Mouse (Mus musculus): ENCODE results near the gene Hspa1l. TPM values are rescaled to one million over a fixed set of nuclear protein-coding genes. Genes with fewer than 3 reads are reported as not detected.

Hspa1l gene
- polyA plus RNA-seq, 1 experiment from 2014 or later, result 0.55 TPM

GRCm38 (mm10) chr17:34949553-34949969 lies 22.9 kb upstream of the Hspa1l start:
- WGBS, result 25% methylated on average over 4 of the region's 4 CpGs
- no peak overlapping the region for H3K4me2 ChIP-seq (ENCODE audit: low read depth, low read length)
- no peak for ATAC-seq (ENCODE audit: low read depth)
- H3K9ac ChIP-seq (ENCODE audit: low read length), result no peak overlapping the region
- peaks cover 14% of the 10 kb centered on the region for H3K4me1 ChIP-seq (replicated peaks; ENCODE audit: control insufficient read depth, insufficient read depth, low read length)
- peaks cover 14% of the 10 kb centered on the region; the same call in 1 of the 2 replicates for H3K36me3 ChIP-seq (ENCODE audit: control insufficient read depth, insufficient read depth, low read length)
- H3K27ac ChIP-seq (ENCODE audit: low read length), result no peak overlapping the region
- H3K27me3 ChIP-seq (ENCODE audit: control insufficient read depth, insufficient read depth, low read depth, low read length), result no peaks in the 10 kb centered on the region
- H3K9me3 ChIP-seq (ENCODE audit: control insufficient read depth, low read length), result no peaks in the 10 kb centered on the region
- H3K4me3 ChIP-seq (ENCODE audit: low read length), result no peak overlapping the region

GRCm38 (mm10) chr17:34950514-34951455 lies 21.7 kb upstream of the Hspa1l start:
- no peak for ATAC-seq (ENCODE audit: low read depth)
- Histone ChIP-seq H3K4me2 (ENCODE audit: low read depth, low read length) (peak overlapping the region; percentile 60), H3K36me3 (ENCODE audit: control insufficient read depth, insufficient read depth, low read length) (peaks cover 14% of the 10 kb centered on the region; the same call in 1 of the 2 replicates), H3K27ac (ENCODE audit: low read length) (peak overlapping the region; percentile 93), H3K4me1 (replicated peaks; ENCODE audit: control insufficient read depth, insufficient read depth, low read length) (peaks cover 14% of the 10 kb centered on the region), H3K27me3 (ENCODE audit: control insufficient read depth, insufficient read depth, low read depth, low read length) (no peaks in the 10 kb centered on the region), H3K9me3 (ENCODE audit: control insufficient read depth, low read length) (no peaks in the 10 kb centered on the region), H3K9ac (ENCODE audit: low read length) (peak overlapping the region; percentile 99), H3K4me3 (ENCODE audit: low read length) (peak overlapping the region; percentile 98)
- 28% methylated on average over 10 of the region's 10 CpGs for WGBS

- Histone ChIP-seq H3K9me3 (ENCODE audit: control insufficient read depth, low read length) (no peaks in the 10 kb centered on the region), H3K27me3 (ENCODE audit: control insufficient read depth, insufficient read depth, low read depth, low read length) (no peaks in the 10 kb centered on the region), H3K36me3 (ENCODE audit: control insufficient read depth, insufficient read depth, low read length) (peaks cover 14% of the 10 kb centered on the region; the same call in 1 of the 2 replicates), H3K4me1 (replicated peaks; ENCODE audit: control insufficient read depth, insufficient read depth, low read length) (peaks cover 14% of the 10 kb centered on the region), H3K4me3 (ENCODE audit: low read length) (peak overlapping the region; percentile 98), H3K27ac (ENCODE audit: low read length) (peak overlapping the region; percentile 93), H3K4me2 (ENCODE audit: low read depth, low read length) (peak overlapping the region; percentile 60), H3K9ac (ENCODE audit: low read length) (peak overlapping the region; percentile 99)
- under 1% methylated on average over 29 of the region's 29 CpGs for WGBS
- peak; percentile 6 for ATAC-seq (ENCODE audit: low read depth)
Observed at GRCm38 (mm10) chr17:34951636-34952377, 20.7 kb upstream of the Hspa1l start.

- peak overlapping the region; percentile 99 for H3K9ac ChIP-seq (ENCODE audit: low read length)
- peak overlapping the region; percentile 98 for H3K4me3 ChIP-seq (ENCODE audit: low read length)
- no peaks in the 10 kb centered on the region for H3K27me3 ChIP-seq (ENCODE audit: control insufficient read depth, insufficient read depth, low read depth, low read length)
- H3K27ac ChIP-seq (ENCODE audit: low read length), result peak overlapping the region; percentile 93
- H3K4me1 ChIP-seq (replicated peaks; ENCODE audit: control insufficient read depth, insufficient read depth, low read length), result peaks cover 14% of the 10 kb centered on the region
- peak overlapping the region; percentile 60 for H3K4me2 ChIP-seq (ENCODE audit: low read depth, low read length)
- WGBS, result under 1% methylated on average over 23 of the region's 23 CpGs
- peak; percentile 83 for ATAC-seq (ENCODE audit: low read depth)
- H3K36me3 ChIP-seq (ENCODE audit: control insufficient read depth, insufficient read depth, low read length), result peaks cover 14% of the 10 kb centered on the region; the same call in 1 of the 2 replicates
- no peaks in the 10 kb centered on the region for H3K9me3 ChIP-seq (ENCODE audit: control insufficient read depth, low read length)
Observed at GRCm38 (mm10) chr17:34952378-34953040, 20.0 kb upstream of the Hspa1l start.

GRCm38 (mm10) chr17:34953258-34953657 lies 19.2 kb upstream of the Hspa1l start:
- Histone ChIP-seq H3K36me3 (ENCODE audit: control insufficient read depth, insufficient read depth, low read length) (peaks cover 14% of the 10 kb centered on the region; the same call in 1 of the 2 replicates), H3K27me3 (ENCODE audit: control insufficient read depth, insufficient read depth, low read depth, low read length) (no peaks in the 10 kb centered on the region), H3K9ac (ENCODE audit: low read length) (no peak overlapping the region), H3K4me1 (replicated peaks; ENCODE audit: control insufficient read depth, insufficient read depth, low read length) (peaks cover 14% of the 10 kb centered on the region), H3K9me3 (ENCODE audit: control insufficient read depth, low read length) (no peaks in the 10 kb centered on the region), H3K4me2 (ENCODE audit: low read depth, low read length) (no peak overlapping the region), H3K27ac (ENCODE audit: low read length) (no peak overlapping the region), H3K4me3 (ENCODE audit: low read length) (no peak overlapping the region)
- 81% methylated on average over 3 of the region's 3 CpGs for WGBS
- ATAC-seq (ENCODE audit: low read depth), result no peak

GRCm38 (mm10) chr17:34953904-34954303 lies 18.6 kb upstream of the Hspa1l start:
- no peak overlapping the region for H3K27ac ChIP-seq (ENCODE audit: low read length)
- no peak for ATAC-seq (ENCODE audit: low read depth)
- H3K4me2 ChIP-seq (ENCODE audit: low read depth, low read length), result no peak overlapping the region
- 92% methylated on average over 4 of the region's 4 CpGs for WGBS
- H3K9me3 ChIP-seq (ENCODE audit: control insufficient read depth, low read length), result no peaks in the 10 kb centered on the region
- H3K4me3 ChIP-seq (ENCODE audit: low read length), result no peak overlapping the region
- no peak overlapping the region for H3K9ac ChIP-seq (ENCODE audit: low read length)
- H3K27me3 ChIP-seq (ENCODE audit: control insufficient read depth, insufficient read depth, low read depth, low read length), result no peaks in the 10 kb centered on the region
- H3K4me1 ChIP-seq (replicated peaks; ENCODE audit: control insufficient read depth, insufficient read depth, low read length), result peaks cover 14% of the 10 kb centered on the region
- H3K36me3 ChIP-seq (ENCODE audit: control insufficient read depth, insufficient read depth, low read length), result peaks cover 14% of the 10 kb centered on the region; the same call in 1 of the 2 replicates

GRCm38 (mm10) chr17:34954831-34955230 lies 17.7 kb upstream of the Hspa1l start:
- Histone ChIP-seq H3K27ac (ENCODE audit: low read length) (no peak overlapping the region), H3K9ac (ENCODE audit: low read length) (no peak overlapping the region), H3K4me3 (ENCODE audit: low read length) (no peak overlapping the region), H3K4me1 (replicated peaks; ENCODE audit: control insufficient read depth, insufficient read depth, low read length) (peaks cover 14% of the 10 kb centered on the region), H3K4me2 (ENCODE audit: low read depth, low read length) (no peak overlapping the region), H3K9me3 (ENCODE audit: control insufficient read depth, low read length) (no peaks in the 10 kb centered on the region), H3K27me3 (ENCODE audit: control insufficient read depth, insufficient read depth, low read depth, low read length) (no peaks in the 10 kb centered on the region), H3K36me3 (ENCODE audit: control insufficient read depth, insufficient read depth, low read length) (peaks cover 9% of the 10 kb centered on the region; the same call in 1 of the 2 replicates)
- no peak for ATAC-seq (ENCODE audit: low read depth)
- WGBS, result 85% methylated on average over 4 of the region's 4 CpGs

GRCm38 (mm10) chr17:34955884-34956283 lies 16.6 kb upstream of the Hspa1l start:
- WGBS, result 61% methylated on average over 3 of the region's 3 CpGs
- Histone ChIP-seq H3K4me3 (ENCODE audit: low read length) (no peak overlapping the region), H3K27me3 (ENCODE audit: control insufficient read depth, insufficient read depth, low read depth, low read length) (no peaks in the 10 kb centered on the region), H3K27ac (ENCODE audit: low read length) (no peak overlapping the region), H3K9ac (ENCODE audit: low read length) (no peak overlapping the region), H3K4me2 (ENCODE audit: low read depth, low read length) (no peak overlapping the region), H3K9me3 (ENCODE audit: control insufficient read depth, low read length) (no peaks in the 10 kb centered on the region), H3K4me1 (replicated peaks; ENCODE audit: control insufficient read depth, insufficient read depth, low read length) (peaks cover 11% of the 10 kb centered on the region), H3K36me3 (ENCODE audit: control insufficient read depth, insufficient read depth, low read length) (no peaks in the 10 kb centered on the region)
- no peak for ATAC-seq (ENCODE audit: low read depth)

All from lung, embryonic 16.5 days (tissue).